Mouse (Mus musculus): ENCODE results near the gene B4galnt2. TPM values are rescaled to one million over a fixed set of nuclear protein-coding genes. Genes with fewer than 3 reads are reported as not detected.

B4galnt2 gene
- total and polyA plus RNA-seq, 3 experiments: 0.34 to 1.9 (median 0.42) TPM

GRCm38 (mm10) chr11:95840694-95841497 is 73.8 kb downstream of the B4galnt2 start:
- H3K79me2 ChIP-seq (replicated peaks; ENCODE audit: control insufficient read depth, extremely low read depth, insufficient read depth, poor library complexity, severe bottlenecking): peaks cover 38% of the 10 kb centered on the region
- in situ Hi-C loops (cut with MboI; ENCODE audit: low pct_ligation_motif_present, low pct_unique_long_range_greater_than_20kb, low sequenced_read_pairs): no loop called here
- H3K4me3 ChIP-seq (replicated peaks in 1 of 3; ENCODE audit: low read depth in 2 of 3, low read length in 2 of 3, poor library complexity in 1 of 3): peak overlapping the region; percentile 67 to 98 (median 77)
- no peak for DNase-seq (ENCODE audit: extremely low read depth)
- TF ChIP-seq SIN3A (IDR thresholded peaks at IDR 0.05; ENCODE audit: low read length) (peak; percentile 55; the same call in 1 of the 2 replicates), RCOR1 (conservative IDR thresholded peaks at IDR 0.05; ENCODE audit: low read depth, low read length) (no peak), MXI1 (IDR thresholded peaks at IDR 0.05; ENCODE audit: low read depth, low read length) (0 out of 2 replicates have a peak, but pooled peaks have one; percentile 54), TBP (conservative IDR thresholded peaks at IDR 0.05; ENCODE audit: low read depth, low read length) (no peak), NELFE (IDR thresholded peaks at IDR 0.05; ENCODE audit: low read depth, low read length) (no peak), SMC3 (IDR thresholded peaks at IDR 0.05; ENCODE audit: low read depth, low read length) (no peak), MYC (IDR thresholded peaks at IDR 0.05; ENCODE audit: low read depth, low read length) (no peak), NRF1 (IDR thresholded peaks at IDR 0.05; ENCODE audit: low read depth, low read length) (0 out of 2 replicates have a peak, but pooled peaks have one; percentile 5), E2F4 (IDR thresholded peaks at IDR 0.05; ENCODE audit: insufficient replicate concordance, low read depth, low read length) (no peak)
- no peaks in the 10 kb centered on the region for H3K9me3 ChIP-seq (replicated peaks; ENCODE audit: low read length)
- peak overlapping the region; percentile 76 for H3K9ac ChIP-seq (ENCODE audit: insufficient read depth, low read depth)
- H3K27me3 ChIP-seq (replicated peaks): no peaks in the 10 kb centered on the region
- dilution Hi-C loops (cut with MboI; ENCODE audit: extremely low pct_ligation_motif_present, extremely low pct_unique_long_range_greater_than_20kb, low sequenced_read_pairs): no loop called here
- H3K4me1 ChIP-seq (ENCODE audit: control insufficient read depth in 1 of 2, insufficient read depth in 2 of 2): peaks cover 57 to 87% of the 10 kb centered on the region in 2 experiments
- H3K27ac ChIP-seq (ENCODE audit: insufficient read depth, low read depth): peak overlapping the region; percentile 86
- peak overlapping the region; percentile 82 for H3K4me2 ChIP-seq (ENCODE audit: insufficient read depth, low read depth, poor library complexity, severe bottlenecking)
- H3K36me3 ChIP-seq (replicated peaks in 1 of 2; ENCODE audit: control insufficient read depth in 1 of 2, insufficient read depth in 1 of 2, low read length in 1 of 2): peaks cover 22 to 28% of the 10 kb centered on the region in 2 experiments

- Histone ChIP-seq H3K4me3 (replicated peaks in 1 of 3; ENCODE audit: low read depth in 2 of 3, low read length in 2 of 3, poor library complexity in 1 of 3) (peak overlapping the region; percentile 35 to 98 (median 40)), H3K4me1 (ENCODE audit: control insufficient read depth in 1 of 2, insufficient read depth in 2 of 2) (peaks cover 48 to 86% of the 10 kb centered on the region in 2 experiments), H3K36me3 (replicated peaks in 1 of 2; ENCODE audit: control insufficient read depth in 1 of 2, insufficient read depth in 1 of 2, low read length in 1 of 2) (peaks cover 17 to 24% of the 10 kb centered on the region in 2 experiments), H3K79me2 (replicated peaks; ENCODE audit: control insufficient read depth, extremely low read depth, insufficient read depth, poor library complexity, severe bottlenecking) (peaks cover 39% of the 10 kb centered on the region), H3K9me3 (replicated peaks; ENCODE audit: low read length) (no peaks in the 10 kb centered on the region), H3K27me3 (replicated peaks) (no peaks in the 10 kb centered on the region), H3K9ac (ENCODE audit: insufficient read depth, low read depth) (peak overlapping the region; percentile 76), H3K27ac (ENCODE audit: insufficient read depth, low read depth) (peak overlapping the region; percentile 85), H3K4me2 (ENCODE audit: insufficient read depth, low read depth, poor library complexity, severe bottlenecking) (peak overlapping the region; percentile 82)
- DNase-seq (ENCODE audit: extremely low read depth): peak; percentile 89
- dilution Hi-C loops (cut with MboI; ENCODE audit: extremely low pct_ligation_motif_present, extremely low pct_unique_long_range_greater_than_20kb, low sequenced_read_pairs) (no loop called here), in situ Hi-C loops (cut with MboI; ENCODE audit: low pct_ligation_motif_present, low pct_unique_long_range_greater_than_20kb, low sequenced_read_pairs) (no loop called here)
- TF ChIP-seq KAT2A (IDR thresholded peaks at IDR 0.05; ENCODE audit: insufficient replicate concordance, low read length): no peak
- no peak for TF ChIP-seq GABPA (IDR thresholded peaks at IDR 0.05; ENCODE audit: insufficient replicate concordance, low read depth, low read length)
- TF ChIP-seq TCF12 (IDR thresholded peaks at IDR 0.05; ENCODE audit: low read depth, low read length): peak; percentile 53
- TF ChIP-seq BHLHE40 (IDR thresholded peaks at IDR 0.05; ENCODE audit: low read depth, low read length): peak; percentile 91
- TF ChIP-seq MAZ (IDR thresholded peaks at IDR 0.05; ENCODE audit: low read depth, low read length): no peak
- TF ChIP-seq EP300 (IDR thresholded peaks at IDR 0.05; ENCODE audit: low read length): peak; percentile 38
- TF ChIP-seq JUND (conservative IDR thresholded peaks at IDR 0.05; ENCODE audit: low read depth, low read length): no peak
- TF ChIP-seq ELF1 (IDR thresholded peaks at IDR 0.05; ENCODE audit: low read depth, low read length): peak; percentile 3; the same call in 1 of the 2 replicates
- 0 out of 2 replicates have a peak, but pooled peaks have one; percentile 53 for TF ChIP-seq MAFK (IDR thresholded peaks at IDR 0.05; ENCODE audit: insufficient replicate concordance, low read length)
- TF ChIP-seq TBP (conservative IDR thresholded peaks at IDR 0.05; ENCODE audit: low read depth, low read length): peak; percentile 57; the same call in 1 of the 2 replicates
- 0 out of 2 replicates have a peak, but pooled peaks have one; percentile 34 for TF ChIP-seq E2F4 (IDR thresholded peaks at IDR 0.05; ENCODE audit: insufficient replicate concordance, low read depth, low read length)
- peak; percentile 62; the same call in 1 of the 2 replicates for TF ChIP-seq MAX (IDR thresholded peaks at IDR 0.05; ENCODE audit: low read length)
- TF ChIP-seq POLR2AphosphoS2 (IDR thresholded peaks at IDR 0.05; ENCODE audit: low read depth, low read length): peak; percentile 41; the same call in 1 of the 2 replicates
- peak; percentile 63 for TF ChIP-seq POLR2A (IDR thresholded peaks at IDR 0.05; ENCODE audit: low read depth, low read length)
- TF ChIP-seq NELFE (IDR thresholded peaks at IDR 0.05; ENCODE audit: low read depth, low read length): peak; percentile 28; the same call in 1 of the 2 replicates
- TF ChIP-seq MEF2A (IDR thresholded peaks at IDR 0.05; ENCODE audit: borderline replicate concordance, low read depth, low read length): peak; percentile 22; the same call in 1 of the 2 replicates
- 0 out of 2 replicates have a peak, but pooled peaks have one; percentile 10 for TF ChIP-seq HCFC1 (IDR thresholded peaks at IDR 0.05; ENCODE audit: low read depth, low read length)
- peak; percentile 84; the same call in 1 of the 2 replicates for TF ChIP-seq SIN3A (IDR thresholded peaks at IDR 0.05; ENCODE audit: low read length)
- no peak for TF ChIP-seq UBTF (IDR thresholded peaks at IDR 0.05; ENCODE audit: low read depth, low read length)
- TF ChIP-seq PAX5 (IDR thresholded peaks at IDR 0.05; ENCODE audit: low read length): no peak
- peak; percentile 86; the same call in 1 of the 2 replicates for TF ChIP-seq MXI1 (IDR thresholded peaks at IDR 0.05; ENCODE audit: low read depth, low read length)
- peak; percentile 37; the same call in 1 of the 2 replicates for TF ChIP-seq ETS1 (conservative IDR thresholded peaks at IDR 0.05; ENCODE audit: low read depth, low read length)
Measured at GRCm38 (mm10) chr11:95838999-95839868, 75.5 kb downstream of the B4galnt2 start.

Measured in CH12.LX (cell line).